Mouse (Mus musculus): Measurements from ENCODE around the gene Pacs1.

- TF ChIP-seq CTCF (IDR thresholded peaks at IDR 0.05; ENCODE audit: borderline replicate concordance, insufficient read depth, low read length) (no peak), POLR2A (IDR thresholded peaks at IDR 0.05; ENCODE audit: low read depth, low read length) (no peak)
These were observed 164.7 kb downstream of the Pacs1 start for GRCm38 (mm10) chr19:5108271-5108575.

Data from embryonic fibroblast, embryonic 13.5 days (primary cell).